Mouse (Mus musculus): ENCODE data around the gene Prkag1. TPM values are rescaled to one million over a fixed set of nuclear protein-coding genes. Genes with fewer than 3 reads are reported as not detected.

The Prkag1 gene
- polyA plus RNA-seq, 1 experiment from 2014 or later: 94.6 TPM

DNA sequence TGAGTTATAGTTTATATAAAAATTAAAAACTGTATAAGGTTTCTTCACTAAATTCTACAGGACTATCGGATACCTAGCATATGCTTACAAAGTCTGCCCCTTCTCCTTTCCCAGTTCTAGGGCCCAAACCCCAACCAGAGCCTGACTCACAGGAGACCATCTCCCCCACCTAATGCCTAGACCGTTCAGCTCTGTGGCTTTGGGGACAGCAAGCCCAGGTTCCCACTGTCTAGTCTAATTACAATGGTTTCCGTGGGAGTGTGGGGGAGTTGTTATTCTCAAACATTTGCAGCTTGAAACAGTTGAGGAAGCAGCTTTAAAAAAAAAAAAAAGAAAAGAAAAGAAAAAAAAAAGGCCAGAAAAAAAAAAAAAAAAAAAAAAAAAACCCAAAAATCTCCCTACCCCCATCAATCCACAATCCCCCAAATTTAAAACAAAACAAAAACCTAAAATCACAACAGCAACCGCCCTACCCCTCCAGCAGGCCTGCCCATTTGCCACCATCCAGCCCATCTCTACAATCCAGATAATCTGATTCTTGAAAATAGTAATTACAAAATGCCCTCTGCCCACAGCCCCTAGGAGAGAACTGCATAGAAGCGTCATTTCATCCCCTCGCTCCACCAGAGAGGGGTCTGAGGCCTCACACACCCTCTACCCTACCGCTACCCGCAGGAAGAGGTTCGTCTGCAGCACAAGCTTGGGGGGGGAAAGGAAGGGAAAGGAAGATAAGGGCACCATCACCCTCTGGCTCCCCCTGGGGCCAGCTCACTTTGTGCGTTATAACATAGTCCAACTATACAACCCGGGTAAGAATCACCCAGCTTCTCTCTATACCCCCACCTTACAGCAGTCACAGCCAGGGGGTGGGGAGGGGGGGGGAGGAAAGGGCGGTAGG, 1.1 kb upstream of the Prkag1 start:
- Histone ChIP-seq H3K4me2 (ENCODE audit: low read depth, low read length) (no peak overlapping the region), H3K27me3 (replicated peaks; ENCODE audit: control insufficient read depth, insufficient read depth, low read length) (no peaks in the 10 kb centered on the region), H3K36me3 (ENCODE audit: control insufficient read depth, insufficient read depth, low read length) (peaks cover 19% of the 10 kb centered on the region), H3K27ac (ENCODE audit: low read length) (peak overlapping the region; percentile 30; the same call in 1 of the 2 replicates), H3K9me3 (ENCODE audit: control insufficient read depth, low read length) (no peaks in the 10 kb centered on the region), H3K4me1 (ENCODE audit: control insufficient read depth, insufficient read depth, low read length) (peaks cover 9% of the 10 kb centered on the region; the same call in 1 of the 2 replicates), H3K9ac (ENCODE audit: low read depth, low read length) (no peak overlapping the region), H3K4me3 (ENCODE audit: low read length) (no peak overlapping the region; the same call in 1 of the 2 replicates)
- WGBS: 57% methylated on average over 12 of the region's 12 CpGs
- no peak for ATAC-seq

DNA sequence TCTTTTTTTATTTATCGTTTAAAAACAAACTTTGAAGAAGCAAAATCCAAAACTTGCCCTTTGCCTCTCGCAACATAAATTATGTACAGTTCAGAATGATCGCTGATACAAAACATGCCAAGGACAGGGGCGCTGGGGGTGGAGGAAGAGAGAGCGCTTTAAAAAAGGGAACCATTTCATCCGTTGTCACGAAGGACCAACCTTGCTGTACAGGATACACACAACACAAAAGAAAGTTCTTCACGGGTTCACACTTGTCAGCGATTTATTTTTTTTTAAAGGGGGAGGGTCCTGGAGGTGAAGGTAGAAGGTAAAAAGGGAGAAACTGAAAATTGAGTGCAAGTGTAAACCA, 339 bp upstream of the Prkag1 start:
- Histone ChIP-seq H3K4me3 (ENCODE audit: low read length) (peak overlapping the region; percentile 80), H3K9ac (ENCODE audit: low read depth, low read length) (peak overlapping the region; percentile 89), H3K4me1 (ENCODE audit: control insufficient read depth, insufficient read depth, low read length) (peaks cover 9% of the 10 kb centered on the region; the same call in 1 of the 2 replicates), H3K27me3 (replicated peaks; ENCODE audit: control insufficient read depth, insufficient read depth, low read length) (no peaks in the 10 kb centered on the region), H3K36me3 (ENCODE audit: control insufficient read depth, insufficient read depth, low read length) (peaks cover 15% of the 10 kb centered on the region), H3K27ac (ENCODE audit: low read length) (peak overlapping the region; percentile 93), H3K4me2 (ENCODE audit: low read depth, low read length) (peak overlapping the region; percentile 62), H3K9me3 (ENCODE audit: control insufficient read depth, low read length) (no peaks in the 10 kb centered on the region)
- WGBS: 12% methylated on average over 9 of the region's 9 CpGs
- ATAC-seq: peak; percentile 54

DNA sequence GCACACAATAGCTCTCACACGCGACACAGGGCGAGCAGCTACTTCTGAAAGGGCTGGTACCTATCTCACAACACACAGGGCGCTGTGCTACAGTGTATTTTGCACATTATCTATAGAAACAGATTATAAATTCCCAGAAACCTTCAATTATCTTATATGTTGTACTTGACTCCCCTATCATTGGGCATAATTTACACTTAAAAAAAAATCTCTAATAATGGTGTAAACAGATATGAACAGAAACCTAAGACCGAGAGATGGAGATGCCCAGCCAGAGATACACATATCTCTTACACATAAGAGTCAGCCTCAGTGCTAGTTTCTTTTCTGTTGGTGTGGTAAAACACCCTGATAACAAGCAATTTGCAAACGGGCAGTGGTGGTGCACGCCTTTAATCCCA, 3.7 kb downstream of the Prkag1 start:
- H3K4me1 ChIP-seq (ENCODE audit: control insufficient read depth, insufficient read depth, low read length): peaks cover 9% of the 10 kb centered on the region; the same call in 1 of the 2 replicates
- no peak for ATAC-seq
- WGBS: 89% methylated on average over 7 of the region's 7 CpGs

DNA sequence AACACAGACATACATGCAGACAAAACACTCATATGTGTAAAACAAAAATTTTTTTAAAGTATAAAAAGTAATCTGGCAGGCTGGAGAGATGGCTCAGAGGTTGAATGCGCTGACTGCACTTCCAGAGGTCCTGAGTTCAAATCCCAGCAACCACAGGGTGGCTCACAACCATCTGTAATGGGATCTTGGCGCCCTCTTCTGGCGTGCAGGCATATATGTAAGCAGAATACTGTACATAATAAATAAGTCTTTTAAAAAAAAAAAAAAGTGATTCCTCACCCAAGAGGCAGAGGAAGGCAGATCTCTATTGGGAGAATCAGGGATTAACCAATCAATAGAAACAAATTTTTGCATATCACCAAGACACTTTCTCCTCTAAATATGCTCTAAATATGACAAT, 7.9 kb downstream of the Prkag1 start:
- Histone ChIP-seq H3K27me3 (replicated peaks; ENCODE audit: control insufficient read depth, insufficient read depth, low read length) (no peaks in the 10 kb centered on the region), H3K4me1 (ENCODE audit: control insufficient read depth, insufficient read depth, low read length) (no peaks in the 10 kb centered on the region), H3K27ac (ENCODE audit: low read length) (no peak overlapping the region), H3K36me3 (ENCODE audit: control insufficient read depth, insufficient read depth, low read length) (peaks cover 13% of the 10 kb centered on the region; the same call in 1 of the 2 replicates), H3K4me2 (ENCODE audit: low read depth, low read length) (no peak overlapping the region), H3K4me3 (ENCODE audit: low read length) (no peak overlapping the region), H3K9me3 (ENCODE audit: control insufficient read depth, low read length) (no peaks in the 10 kb centered on the region), H3K9ac (ENCODE audit: low read depth, low read length) (no peak overlapping the region)
- WGBS: 69% methylated on average over 3 of the region's 3 CpGs
- ATAC-seq: no peak

More for the DNA sequence above, 3.7 kb downstream of the Prkag1 start:
- Histone ChIP-seq H3K4me2 (ENCODE audit: low read depth, low read length) (no peak overlapping the region), H3K9me3 (ENCODE audit: control insufficient read depth, low read length) (no peaks in the 10 kb centered on the region), H3K27ac (ENCODE audit: low read length) (no peak overlapping the region), H3K27me3 (replicated peaks; ENCODE audit: control insufficient read depth, insufficient read depth, low read length) (no peaks in the 10 kb centered on the region), H3K9ac (ENCODE audit: low read depth, low read length) (no peak overlapping the region), H3K36me3 (ENCODE audit: control insufficient read depth, insufficient read depth, low read length) (peaks cover 13% of the 10 kb centered on the region; the same call in 1 of the 2 replicates), H3K4me3 (ENCODE audit: low read length) (no peak overlapping the region)

DNA sequence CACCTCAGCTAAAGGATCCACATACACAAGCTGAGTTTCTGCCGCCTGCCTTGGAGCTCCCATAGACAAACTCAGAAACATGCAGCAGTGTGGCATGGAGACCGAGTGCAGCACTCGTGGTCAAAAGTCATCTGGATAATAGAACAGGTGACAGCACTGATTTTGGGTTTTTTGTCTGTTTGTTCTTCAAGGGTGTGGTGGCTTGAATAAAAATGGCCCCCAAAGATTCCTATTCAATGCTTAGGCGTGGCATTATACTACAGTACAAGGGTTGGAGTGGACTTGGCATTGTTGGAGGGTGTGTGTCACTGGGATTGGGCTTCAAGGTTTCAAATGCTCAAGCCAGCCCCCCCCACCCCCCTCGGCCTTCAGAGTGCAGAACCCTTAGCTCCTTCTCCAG, 9.2 kb downstream of the Prkag1 start:
- Histone ChIP-seq H3K9ac (ENCODE audit: low read depth, low read length) (no peak overlapping the region), H3K27me3 (replicated peaks; ENCODE audit: control insufficient read depth, insufficient read depth, low read length) (no peaks in the 10 kb centered on the region), H3K9me3 (ENCODE audit: control insufficient read depth, low read length) (no peaks in the 10 kb centered on the region), H3K36me3 (ENCODE audit: control insufficient read depth, insufficient read depth, low read length) (peaks cover 13% of the 10 kb centered on the region), H3K4me2 (ENCODE audit: low read depth, low read length) (no peak overlapping the region), H3K27ac (ENCODE audit: low read length) (no peak overlapping the region), H3K4me3 (ENCODE audit: low read length) (no peak overlapping the region), H3K4me1 (ENCODE audit: control insufficient read depth, insufficient read depth, low read length) (no peaks in the 10 kb centered on the region)
- 86% methylated on average over 5 of the region's 5 CpGs for WGBS
- ATAC-seq: no peak

DNA sequence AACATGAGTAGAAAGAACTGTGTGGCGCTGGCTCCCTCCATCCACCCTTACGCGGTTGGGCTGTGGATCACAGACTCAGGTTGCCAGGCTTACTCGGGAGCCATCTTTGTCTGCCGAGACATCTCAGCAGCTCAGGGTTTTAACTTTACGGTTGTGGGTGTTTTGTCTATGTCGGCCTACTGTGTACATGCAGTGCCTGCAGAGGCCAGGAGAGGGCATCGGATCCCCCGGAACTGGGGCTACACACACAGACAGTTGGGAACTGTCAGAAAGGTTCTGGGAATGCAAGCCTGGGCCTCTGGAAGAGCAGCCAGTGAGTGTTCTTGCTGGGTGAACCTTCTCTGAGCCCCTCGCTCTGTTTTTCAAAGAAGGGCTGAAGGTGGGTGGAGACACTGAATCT, 9.9 kb downstream of the Prkag1 start:
- Histone ChIP-seq H3K9ac (ENCODE audit: low read depth, low read length) (no peak overlapping the region), H3K4me1 (ENCODE audit: control insufficient read depth, insufficient read depth, low read length) (no peaks in the 10 kb centered on the region), H3K27ac (ENCODE audit: low read length) (no peak overlapping the region), H3K36me3 (ENCODE audit: control insufficient read depth, insufficient read depth, low read length) (peaks cover 13% of the 10 kb centered on the region), H3K27me3 (replicated peaks; ENCODE audit: control insufficient read depth, insufficient read depth, low read length) (no peaks in the 10 kb centered on the region), H3K4me2 (ENCODE audit: low read depth, low read length) (no peak overlapping the region), H3K9me3 (ENCODE audit: control insufficient read depth, low read length) (no peaks in the 10 kb centered on the region), H3K4me3 (ENCODE audit: low read length) (no peak overlapping the region)
- WGBS: 43% methylated on average over 10 of the region's 10 CpGs
- no peak for ATAC-seq

DNA sequence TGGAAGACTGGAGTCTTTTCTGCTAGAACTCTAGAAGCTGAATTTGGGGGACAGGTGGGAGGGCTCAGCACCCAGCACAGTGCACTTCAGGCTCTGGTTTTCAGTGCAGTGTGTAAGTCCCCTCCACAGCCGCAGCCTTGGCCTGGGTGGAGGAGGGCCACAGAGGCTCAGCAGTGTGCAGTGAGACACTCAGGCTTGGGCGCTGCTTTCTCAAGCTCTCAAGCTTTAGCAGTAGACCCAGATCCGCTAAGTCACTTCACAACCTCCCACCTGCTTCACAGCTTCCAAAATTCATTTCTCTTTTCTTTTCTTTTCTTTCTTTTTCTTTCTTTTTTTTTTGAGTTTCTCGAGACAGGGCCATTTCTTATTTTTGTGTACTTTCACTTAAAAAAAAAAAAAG, 10.4 kb downstream of the Prkag1 start:
- H3K27me3 ChIP-seq (replicated peaks; ENCODE audit: control insufficient read depth, insufficient read depth, low read length): no peaks in the 10 kb centered on the region
- no peaks in the 10 kb centered on the region for H3K4me1 ChIP-seq (ENCODE audit: control insufficient read depth, insufficient read depth, low read length)
- 82% methylated on average over 4 of the region's 4 CpGs for WGBS
- no peak overlapping the region for H3K4me2 ChIP-seq (ENCODE audit: low read depth, low read length)
- H3K4me3 ChIP-seq (ENCODE audit: low read length): no peak overlapping the region
- no peak overlapping the region for H3K9ac ChIP-seq (ENCODE audit: low read depth, low read length)
- no peak overlapping the region for H3K27ac ChIP-seq (ENCODE audit: low read length)
- H3K9me3 ChIP-seq (ENCODE audit: control insufficient read depth, low read length): no peaks in the 10 kb centered on the region
- no peak for ATAC-seq
- peaks cover 13% of the 10 kb centered on the region for H3K36me3 ChIP-seq (ENCODE audit: control insufficient read depth, insufficient read depth, low read length)

DNA sequence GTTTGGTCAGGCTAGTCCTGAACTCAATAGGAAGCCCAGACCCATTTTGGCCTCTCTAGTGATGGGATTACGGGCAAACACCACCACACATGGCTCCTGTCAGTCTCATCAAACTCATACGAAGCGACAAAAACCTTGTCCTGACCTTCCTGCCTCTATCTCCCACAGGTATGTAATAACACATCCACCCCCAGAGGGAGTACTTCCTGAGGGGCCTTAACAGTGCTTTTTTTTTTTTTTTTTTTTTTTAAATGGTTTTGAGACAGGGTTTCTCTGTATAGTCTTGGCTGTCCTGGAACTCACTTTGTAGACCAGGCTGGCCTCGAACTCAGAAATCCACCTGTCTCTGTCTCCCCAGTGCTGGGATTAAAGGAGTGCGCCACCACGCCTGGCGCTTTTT, 13.2 kb downstream of the Prkag1 start:
- Histone ChIP-seq H3K27me3 (replicated peaks; ENCODE audit: control insufficient read depth, insufficient read depth, low read length) (no peaks in the 10 kb centered on the region), H3K4me2 (ENCODE audit: low read depth, low read length) (no peak overlapping the region), H3K27ac (ENCODE audit: low read length) (no peak overlapping the region), H3K9me3 (ENCODE audit: control insufficient read depth, low read length) (no peaks in the 10 kb centered on the region), H3K4me1 (ENCODE audit: control insufficient read depth, insufficient read depth, low read length) (no peaks in the 10 kb centered on the region), H3K36me3 (ENCODE audit: control insufficient read depth, insufficient read depth, low read length) (peaks cover 12% of the 10 kb centered on the region), H3K4me3 (ENCODE audit: low read length) (no peak overlapping the region), H3K9ac (ENCODE audit: low read depth, low read length) (no peak overlapping the region)
- ATAC-seq: no peak
- WGBS: 95% methylated on average over 7 of the region's 7 CpGs

DNA sequence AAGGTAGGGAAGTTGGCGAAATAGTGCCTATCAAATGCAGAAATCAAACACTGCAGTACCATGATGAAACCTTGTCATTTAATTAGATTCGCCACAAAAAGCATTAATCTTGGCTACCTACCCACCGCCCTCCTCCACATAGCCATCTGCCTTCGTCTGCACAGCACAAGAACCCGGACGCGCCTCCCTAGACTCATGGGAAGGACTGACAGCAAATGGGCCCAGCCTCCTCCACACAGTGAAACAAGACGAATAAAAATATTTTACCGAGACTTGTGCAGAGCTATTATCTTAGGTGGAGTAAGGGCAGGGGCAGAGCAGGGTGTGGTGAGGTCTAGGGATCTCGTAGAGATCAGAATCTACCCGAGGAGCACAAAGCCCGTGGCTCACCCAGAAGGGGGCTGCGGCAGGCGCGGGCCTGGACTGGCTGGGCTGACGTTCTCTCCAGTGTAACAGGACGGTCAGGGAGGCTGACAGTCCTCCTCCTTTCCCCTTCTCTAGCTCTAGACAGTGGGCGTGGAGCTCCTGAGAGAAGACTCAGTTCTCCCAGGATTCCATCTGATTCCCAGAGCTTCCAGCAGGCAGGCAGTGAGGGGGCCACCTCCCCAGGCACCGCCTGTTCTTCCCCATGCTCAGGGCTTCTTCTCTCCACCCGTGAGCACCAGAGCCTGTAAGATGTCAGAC, 18.4 kb downstream of the Prkag1 start:
- H3K27ac ChIP-seq (ENCODE audit: low read length): no peak overlapping the region
- no peaks in the 10 kb centered on the region for H3K9me3 ChIP-seq (ENCODE audit: control insufficient read depth, low read length)
- 89% methylated on average over 20 of the region's 20 CpGs for WGBS
- ATAC-seq: no peak
- H3K4me2 ChIP-seq (ENCODE audit: low read depth, low read length): no peak overlapping the region
- H3K36me3 ChIP-seq (ENCODE audit: control insufficient read depth, insufficient read depth, low read length): peaks cover 13% of the 10 kb centered on the region
- peaks cover 21% of the 10 kb centered on the region for H3K27me3 ChIP-seq (replicated peaks; ENCODE audit: control insufficient read depth, insufficient read depth, low read length)
- peaks cover 8% of the 10 kb centered on the region for H3K4me1 ChIP-seq (ENCODE audit: control insufficient read depth, insufficient read depth, low read length)
- H3K9ac ChIP-seq (ENCODE audit: low read depth, low read length): no peak overlapping the region
- no peak overlapping the region for H3K4me3 ChIP-seq (ENCODE audit: low read length)

Data from intestine, embryonic 16.5 days (tissue).